Mouse (Mus musculus): ENCODE measurements at regions not wholly inside any gene's neighbourhood (a gene's known extent, or its start where the extent isn't known, plus 50 kb on each side); places are given as distances from the start of the nearest gene placed in this dataset.
A peak's percentile ranks its signal among the peaks of the same experiment; 100 is the strongest.
"Not testable (repeated sequence)": the region's sequence is repeated elsewhere in the genome, so short reads cannot be mapped to it uniquely, and the experiment has no call there.

DNA sequence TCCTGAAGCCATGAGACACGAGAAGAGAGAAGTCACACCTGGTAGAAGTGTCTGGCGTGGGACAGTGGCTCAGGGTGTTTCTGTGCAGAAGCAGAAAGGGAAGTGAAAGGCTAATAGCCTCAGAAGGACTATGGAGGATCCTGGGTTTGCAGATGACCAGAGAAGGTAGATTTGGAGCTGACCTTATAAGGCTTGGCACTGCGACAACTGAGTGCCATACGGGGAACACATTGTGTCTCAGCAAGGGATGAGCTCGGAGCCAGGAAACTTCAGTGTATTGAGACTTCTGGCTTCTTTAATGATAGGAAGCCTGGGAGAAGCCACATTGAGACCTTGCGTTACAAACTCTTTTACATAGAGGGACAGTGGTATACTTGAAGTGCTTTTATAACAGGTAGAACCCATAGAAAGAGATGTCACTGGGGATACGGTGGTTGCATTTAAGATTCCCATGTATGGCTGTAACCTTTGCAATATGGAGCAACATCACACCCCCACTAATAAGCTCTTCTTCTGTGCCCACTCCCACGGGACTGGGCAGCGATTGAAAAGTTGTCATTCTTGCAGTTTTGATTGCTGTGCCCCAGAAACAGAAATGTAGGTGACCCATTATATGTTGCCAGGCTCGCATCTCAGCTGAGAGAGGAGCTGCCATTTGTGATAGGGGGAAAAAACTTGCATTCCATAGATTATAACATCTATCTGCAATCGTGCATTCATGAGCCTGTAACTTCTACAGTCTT is 61.8 kb upstream of the Dync1i1 start:
- DNase-seq = no peak

- DNase-seq = peak; percentile 59
Measured at GRCm38 (mm10) chr6:5645150-5645732, 80.2 kb upstream of the Dync1i1 start.

- no peak for DNase-seq
Measured at GRCm38 (mm10) chr6:5634222-5634621, 91.2 kb upstream of the Dync1i1 start.

- DNase-seq = peak; percentile 66
Measured at GRCm38 (mm10) chr6:5633036-5633708, 92.3 kb upstream of the Dync1i1 start.

DNA sequence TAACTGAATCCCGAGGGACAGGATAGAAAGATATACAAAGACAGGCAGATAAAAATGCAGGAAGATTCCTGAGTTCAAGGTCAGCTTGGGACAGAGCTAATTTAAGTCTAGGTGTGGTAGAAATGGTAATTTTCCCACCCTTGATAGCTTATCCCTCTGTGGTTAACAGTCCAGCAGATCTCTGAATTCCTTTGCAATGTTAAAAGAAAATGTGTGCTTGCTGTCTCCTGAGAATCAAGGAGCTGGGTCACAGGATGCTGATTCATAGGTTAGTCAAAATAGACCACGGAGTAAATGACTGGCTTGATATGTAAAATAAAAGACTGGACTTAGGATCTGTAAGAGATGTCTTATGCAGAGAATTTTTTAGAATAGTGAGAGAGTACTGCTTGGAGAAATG is 101.4 kb upstream of the Dync1i1 start:
- DNase-seq = no peak

- no peak for DNase-seq
Measured at GRCm38 (mm10) chr6:5621582-5621981, 103.9 kb upstream of the Dync1i1 start.

GRCm38 (mm10) chr6:5594011-5594410 is 97.9 kb upstream of the Pdk4 start:
- DNase-seq = no peak

GRCm38 (mm10) chr6:5589635-5590034 is 93.5 kb upstream of the Pdk4 start:
- DNase-seq = peak; percentile 57

DNA sequence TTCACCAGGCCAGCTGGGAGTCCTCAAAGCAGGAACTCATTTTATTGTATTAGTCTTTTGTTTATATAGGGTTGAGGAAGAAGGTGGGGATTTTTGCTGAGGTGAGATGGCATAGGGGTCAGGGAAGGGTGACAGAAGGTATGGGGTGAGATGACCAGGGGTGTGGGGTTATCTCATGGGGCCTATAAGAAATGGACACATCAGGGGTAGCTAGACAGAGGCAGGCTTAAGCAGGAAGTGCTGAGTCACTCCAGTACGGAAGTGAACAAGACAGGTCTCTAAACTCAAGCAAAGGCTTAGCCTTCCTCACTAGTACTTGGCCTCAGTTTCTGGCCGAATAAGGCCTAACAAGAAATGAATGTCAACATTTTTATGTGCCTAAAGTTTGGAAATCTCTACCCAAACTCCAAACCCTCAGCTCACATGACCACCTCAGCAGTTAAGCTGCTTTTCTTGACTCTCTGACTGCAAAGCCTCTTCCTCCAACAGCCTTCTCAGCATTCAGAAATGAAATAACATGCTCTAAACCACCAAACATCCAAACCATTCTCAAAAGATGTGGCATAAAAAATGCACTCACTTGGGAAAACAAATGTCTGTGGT is 86.9 kb upstream of the Pdk4 start:
- DNase-seq = no peak

DNA sequence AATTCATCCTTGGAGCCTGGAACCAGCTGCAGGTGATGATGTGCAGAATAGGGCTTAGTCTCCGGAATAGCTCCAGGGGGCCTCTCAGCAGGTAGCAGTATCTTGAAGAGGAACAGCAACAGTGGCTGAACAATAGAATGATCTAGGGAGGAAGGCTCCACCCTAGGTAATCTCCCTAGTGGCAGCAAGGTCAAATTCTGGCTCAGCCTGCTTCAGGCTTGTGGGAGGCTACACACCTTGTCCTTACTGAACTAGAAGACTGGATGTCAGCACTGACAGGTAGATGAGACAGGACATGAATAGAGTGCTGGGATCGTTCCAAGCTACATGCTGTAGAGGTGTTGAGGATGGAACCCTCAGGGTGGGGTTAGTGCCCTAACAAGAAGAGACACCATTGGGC is 80.8 kb upstream of the Pdk4 start:
- not testable (repeated sequence) for DNase-seq

DNA sequence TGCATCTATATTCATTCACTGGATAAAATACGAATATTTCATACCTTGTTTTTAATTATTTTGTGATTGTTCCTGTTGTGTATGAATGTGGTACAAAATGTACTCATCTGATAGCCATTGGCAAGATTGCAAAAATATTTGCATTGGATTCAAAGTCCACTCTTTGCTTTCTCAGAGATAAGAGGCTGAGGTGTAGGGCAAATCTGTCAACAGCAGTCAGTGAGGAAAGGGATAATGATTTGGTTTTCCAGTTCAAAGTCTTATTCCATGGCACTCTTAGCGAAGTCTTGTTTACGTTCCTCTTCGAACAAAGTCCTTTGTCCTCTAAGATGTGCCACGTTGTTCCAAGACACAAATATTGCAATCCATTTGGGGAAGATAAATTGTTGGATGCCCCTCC is 70.5 kb upstream of the Pdk4 start:
- no peak for DNase-seq

DNA sequence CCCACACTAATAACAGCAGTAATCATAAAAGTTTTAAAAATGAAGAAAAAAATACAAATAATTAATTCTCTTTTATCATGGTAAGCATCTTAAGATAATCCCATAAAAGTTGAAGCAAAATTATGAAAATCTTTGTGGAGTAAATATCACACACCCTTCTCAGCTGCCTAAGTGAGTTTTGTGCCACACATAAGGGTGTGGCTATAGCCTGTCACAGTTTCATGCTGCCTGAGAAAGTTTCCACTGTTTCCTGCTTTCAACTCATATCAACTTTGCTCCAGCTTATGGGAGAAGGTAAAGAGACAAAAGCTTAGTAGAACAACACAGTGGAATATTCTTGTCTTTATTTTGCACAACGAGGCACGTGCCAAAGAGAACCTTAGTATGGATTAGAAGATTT is 68.9 kb upstream of the Pdk4 start:
- no peak for DNase-seq

GRCm38 (mm10) chr6:5553703-5554394 is 57.7 kb upstream of the Pdk4 start:
- DNase-seq = no peak

DNA sequence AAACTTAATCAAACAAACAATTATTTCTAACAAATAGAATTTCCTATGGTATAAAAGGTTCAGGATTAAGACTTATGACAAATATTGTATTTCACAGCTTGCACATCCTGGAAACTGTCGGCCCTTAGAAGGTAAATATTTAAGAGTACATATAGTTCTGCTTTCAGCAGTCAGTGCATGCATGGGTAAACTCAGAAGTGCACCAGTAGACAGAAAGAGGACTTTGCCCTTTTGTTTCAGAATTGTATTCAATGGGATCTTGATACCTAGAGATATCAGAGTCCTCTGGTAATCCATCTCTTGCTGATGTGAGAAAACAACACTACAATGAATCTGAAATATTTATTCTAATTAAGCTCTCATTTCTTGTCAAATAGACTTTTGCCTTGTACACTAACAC is 54.0 kb upstream of the Pdk4 start:
- no peak for DNase-seq

Measured in kidney, adult 18-20 months (tissue).